Mouse (Mus musculus): ENCODE data around the gene Ttl. TPM values are rescaled to one million over a fixed set of nuclear protein-coding genes. Genes with fewer than 3 reads are reported as not detected.
A peak's percentile ranks its signal among the peaks of the same experiment; 100 is the strongest.

Gene Ttl
- polyA plus RNA-seq (2014; fragmentation: Nextera tagmentation; extraction: Ambion mirVana), result 27.3 and 32.8 TPM in 2 replicates

GRCm38 (mm10) chr2:129065437-129066282 lies at the start of gene Ttl:
Gene Ttl, plus strand, starts transcription at chr2:129065942.
- Histone ChIP-seq H3K4me2 (ENCODE audit: low read length) (peak within 1 kb of the TSS; percentile 72), H3K4me1 (ENCODE audit: control insufficient read depth, insufficient read depth, low read length) (peaks cover 10% of the 10 kb centered on the region), H3K36me3 (ENCODE audit: control insufficient read depth, insufficient read depth, low read length) (peaks cover 4% of the 10 kb centered on the region; the same call in 1 of the 2 replicates), H3K4me3 (ENCODE audit: low read depth, low read length) (peak within 1 kb of the TSS; percentile 90), H3K9ac (ENCODE audit: low read length) (peak within 1 kb of the TSS; percentile 88), H3K27me3 (replicated peaks; ENCODE audit: control insufficient read depth, insufficient read depth, low read length) (no peaks in the 10 kb centered on the region), H3K9me3 (replicated peaks; ENCODE audit: control insufficient read depth, low read length) (no peaks in the 10 kb centered on the region), H3K27ac (ENCODE audit: low read depth, low read length) (peak within 1 kb of the TSS; percentile 75)
- under 1% methylated on average over 55 of the region's 62 CpGs for WGBS
- DNase-seq (ENCODE audit: low spot score) (peak; percentile 80), ATAC-seq (peak; percentile 96)

- no peak for DNase-seq (ENCODE audit: low spot score)
- H3K4me2 ChIP-seq (ENCODE audit: low read length), result no peak overlapping the region
- no peak for ATAC-seq
- H3K9me3 ChIP-seq (replicated peaks; ENCODE audit: control insufficient read depth, low read length), result no peaks in the 10 kb centered on the region
- H3K36me3 ChIP-seq (ENCODE audit: control insufficient read depth, insufficient read depth, low read length), result peaks cover 15% of the 10 kb centered on the region
- H3K4me3 ChIP-seq (ENCODE audit: low read depth, low read length), result no peak overlapping the region
- 95% methylated on average over 2 of the region's 2 CpGs for WGBS
- no peaks in the 10 kb centered on the region for H3K4me1 ChIP-seq (ENCODE audit: control insufficient read depth, insufficient read depth, low read length)
- no peak overlapping the region for H3K9ac ChIP-seq (ENCODE audit: low read length)
- no peak overlapping the region for H3K27ac ChIP-seq (ENCODE audit: low read depth, low read length)
- no peaks in the 10 kb centered on the region for H3K27me3 ChIP-seq (replicated peaks; ENCODE audit: control insufficient read depth, insufficient read depth, low read length)
These were observed 45.6 kb upstream of the Ttl start for GRCm38 (mm10) chr2:129020106-129020505.

GRCm38 (mm10) chr2:129024820-129025219 lies 40.9 kb upstream of the Ttl start:
- DNase-seq (ENCODE audit: low spot score) (no peak), ATAC-seq (no peak)
- Histone ChIP-seq H3K4me1 (ENCODE audit: control insufficient read depth, insufficient read depth, low read length) (no peaks in the 10 kb centered on the region), H3K9ac (ENCODE audit: low read length) (no peak overlapping the region), H3K4me2 (ENCODE audit: low read length) (no peak overlapping the region), H3K9me3 (replicated peaks; ENCODE audit: control insufficient read depth, low read length) (no peaks in the 10 kb centered on the region), H3K4me3 (ENCODE audit: low read depth, low read length) (no peak overlapping the region), H3K27ac (ENCODE audit: low read depth, low read length) (no peak overlapping the region), H3K27me3 (replicated peaks; ENCODE audit: control insufficient read depth, insufficient read depth, low read length) (no peaks in the 10 kb centered on the region), H3K36me3 (ENCODE audit: control insufficient read depth, insufficient read depth, low read length) (no peaks in the 10 kb centered on the region)
- WGBS, result 82% methylated on average over 9 of the region's 9 CpGs

- Histone ChIP-seq H3K9me3 (replicated peaks; ENCODE audit: control insufficient read depth, low read length) (no peaks in the 10 kb centered on the region), H3K27me3 (replicated peaks; ENCODE audit: control insufficient read depth, insufficient read depth, low read length) (peaks cover 23% of the 10 kb centered on the region), H3K36me3 (ENCODE audit: control insufficient read depth, insufficient read depth, low read length) (no peaks in the 10 kb centered on the region), H3K9ac (ENCODE audit: low read length) (no peak overlapping the region), H3K4me1 (ENCODE audit: control insufficient read depth, insufficient read depth, low read length) (peaks cover 10% of the 10 kb centered on the region; the same call in 1 of the 2 replicates), H3K4me2 (ENCODE audit: low read length) (no peak overlapping the region), H3K4me3 (ENCODE audit: low read depth, low read length) (no peak overlapping the region), H3K27ac (ENCODE audit: low read depth, low read length) (no peak overlapping the region)
- DNase-seq (ENCODE audit: low spot score) (no peak), ATAC-seq (no peak)
- 89% methylated on average over 5 of the region's 5 CpGs for WGBS
These were observed 30.4 kb upstream of the Ttl start for GRCm38 (mm10) chr2:129035381-129035780.

GRCm38 (mm10) chr2:129038426-129038936 lies 27.3 kb upstream of the Ttl start:
- WGBS, result 39% methylated on average over 15 of the region's 15 CpGs
- H3K4me2 ChIP-seq (ENCODE audit: low read length), result peak overlapping the region; percentile 89
- H3K4me1 ChIP-seq (ENCODE audit: control insufficient read depth, insufficient read depth, low read length), result peaks cover 10% of the 10 kb centered on the region; the same call in 1 of the 2 replicates
- DNase-seq (ENCODE audit: low spot score) (peak; percentile 7), ATAC-seq (peak; percentile 34; the same call in 1 of the 2 replicates)
- H3K9ac ChIP-seq (ENCODE audit: low read length), result peak overlapping the region; percentile 64
- peaks cover 23% of the 10 kb centered on the region for H3K27me3 ChIP-seq (replicated peaks; ENCODE audit: control insufficient read depth, insufficient read depth, low read length)
- peak overlapping the region; percentile 38 for H3K4me3 ChIP-seq (ENCODE audit: low read depth, low read length)
- no peak overlapping the region for H3K27ac ChIP-seq (ENCODE audit: low read depth, low read length)
- H3K9me3 ChIP-seq (replicated peaks; ENCODE audit: control insufficient read depth, low read length), result no peaks in the 10 kb centered on the region
- H3K36me3 ChIP-seq (ENCODE audit: control insufficient read depth, insufficient read depth, low read length), result no peaks in the 10 kb centered on the region

GRCm38 (mm10) chr2:129038937-129039631 lies 26.7 kb upstream of the Ttl start:
- Histone ChIP-seq H3K36me3 (ENCODE audit: control insufficient read depth, insufficient read depth, low read length) (no peaks in the 10 kb centered on the region), H3K4me1 (ENCODE audit: control insufficient read depth, insufficient read depth, low read length) (peaks cover 10% of the 10 kb centered on the region; the same call in 1 of the 2 replicates), H3K9me3 (replicated peaks; ENCODE audit: control insufficient read depth, low read length) (no peaks in the 10 kb centered on the region), H3K27ac (ENCODE audit: low read depth, low read length) (no peak overlapping the region), H3K9ac (ENCODE audit: low read length) (peak overlapping the region; percentile 64), H3K27me3 (replicated peaks; ENCODE audit: control insufficient read depth, insufficient read depth, low read length) (peaks cover 23% of the 10 kb centered on the region), H3K4me2 (ENCODE audit: low read length) (peak overlapping the region; percentile 89), H3K4me3 (ENCODE audit: low read depth, low read length) (peak overlapping the region; percentile 38)
- 2% methylated on average over 62 of the region's 62 CpGs for WGBS
- DNase-seq (ENCODE audit: low spot score), result peak; percentile 25
- ATAC-seq, result peak; percentile 69

- peaks cover 23% of the 10 kb centered on the region for H3K27me3 ChIP-seq (replicated peaks; ENCODE audit: control insufficient read depth, insufficient read depth, low read length)
- no peak overlapping the region for H3K27ac ChIP-seq (ENCODE audit: low read depth, low read length)
- no peak overlapping the region for H3K9ac ChIP-seq (ENCODE audit: low read length)
- H3K4me3 ChIP-seq (ENCODE audit: low read depth, low read length), result no peak overlapping the region
- no peak for DNase-seq (ENCODE audit: low spot score)
- WGBS, result 38% methylated on average over 6 of the region's 6 CpGs
- H3K36me3 ChIP-seq (ENCODE audit: control insufficient read depth, insufficient read depth, low read length), result no peaks in the 10 kb centered on the region
- no peaks in the 10 kb centered on the region for H3K9me3 ChIP-seq (replicated peaks; ENCODE audit: control insufficient read depth, low read length)
- ATAC-seq, result no peak
- peaks cover 10% of the 10 kb centered on the region; the same call in 1 of the 2 replicates for H3K4me1 ChIP-seq (ENCODE audit: control insufficient read depth, insufficient read depth, low read length)
- no peak overlapping the region for H3K4me2 ChIP-seq (ENCODE audit: low read length)
These were observed 25.2 kb upstream of the Ttl start for GRCm38 (mm10) chr2:129040567-129040966.

- Histone ChIP-seq H3K27me3 (replicated peaks; ENCODE audit: control insufficient read depth, insufficient read depth, low read length) (no peaks in the 10 kb centered on the region), H3K9me3 (replicated peaks; ENCODE audit: control insufficient read depth, low read length) (no peaks in the 10 kb centered on the region), H3K4me2 (ENCODE audit: low read length) (no peak overlapping the region), H3K9ac (ENCODE audit: low read length) (no peak overlapping the region), H3K36me3 (ENCODE audit: control insufficient read depth, insufficient read depth, low read length) (no peaks in the 10 kb centered on the region), H3K4me1 (ENCODE audit: control insufficient read depth, insufficient read depth, low read length) (no peaks in the 10 kb centered on the region), H3K4me3 (ENCODE audit: low read depth, low read length) (no peak overlapping the region), H3K27ac (ENCODE audit: low read depth, low read length) (no peak overlapping the region)
- ATAC-seq, result no peak
- no peak for DNase-seq (ENCODE audit: low spot score)
- WGBS, result 82% methylated on average over 6 of the region's 6 CpGs
These were observed 19.4 kb upstream of the Ttl start for GRCm38 (mm10) chr2:129046172-129046845.
